Mouse (Mus musculus) CH12.LX (cell line): ENCODE measurements around the gene Hoxc10. TPM values are rescaled to one million over a fixed set of nuclear protein-coding genes. Genes with fewer than 3 reads are reported as not detected.

ENCODE experiments used
- DNase-seq: peaks from one replicate; pipeline ENCODE4 v3.0.0-alpha.2; 2013; ENCODE audit errors: extremely low read depth
- H3K27ac ChIP-seq: 2 replicates; pipeline ENCODE4 v1.5.1; 2012; ENCODE audit warnings: low read depth, mild to moderate bottlenecking, control low read depth, moderate library complexity; ENCODE audit not compliant: insufficient read depth
- H3K27me3 ChIP-seq: replicated peaks from 2 replicates; pipeline ENCODE3; 2012; ENCODE audit warnings: inconsistent platforms
- H3K36me3 ChIP-seq, 2 experiments: replicated peaks in 1 of 2; 2 replicates each; pipeline versions ENCODE3 to v1.6.1; 2012; ENCODE audit warnings: inconsistent platforms in 1 of 2, low read length in 1 of 2, mild to moderate bottlenecking in 1 of 2, mixed read lengths in 1 of 2, moderate library complexity in 1 of 2; ENCODE audit not compliant: control insufficient read depth in 1 of 2, insufficient read depth in 1 of 2
- H3K4me1 ChIP-seq, 2 experiments: 2 replicates each; pipeline ENCODE4 v1.6.1; 2012; ENCODE audit warnings: inconsistent platforms in 1 of 2, moderate library complexity in 1 of 2; ENCODE audit not compliant: insufficient read depth in 2 of 2, control insufficient read depth in 1 of 2
- H3K4me2 ChIP-seq: 2 replicates; pipeline ENCODE4 v1.6.1; 2012; ENCODE audit warnings: low read depth, mild to moderate bottlenecking, control low read depth; ENCODE audit not compliant: poor library complexity, insufficient read depth, severe bottlenecking
- H3K4me3 ChIP-seq, 3 experiments: fragments of 150-350 bp in 1 of 3; sonication (generic) in 1 of 3; replicated peaks in 1 of 3; 2 replicates each; pipeline versions ENCODE3 to v1.5.1; 2011 to 2012; ENCODE audit warnings: low read depth in 2 of 3, low read length in 2 of 3, mild to moderate bottlenecking in 2 of 3, moderate library complexity in 2 of 3, control low read depth in 1 of 3, improper control_type of control experiment in 1 of 3, inconsistent platforms in 1 of 3, mixed read lengths in 1 of 3; ENCODE audit not compliant: poor library complexity in 1 of 3
- H3K79me2 ChIP-seq: replicated peaks from 2 replicates; pipeline ENCODE4 v1.6.1; 2012; ENCODE audit warnings: mild to moderate bottlenecking, moderate library complexity; ENCODE audit not compliant: control insufficient read depth, poor library complexity, insufficient read depth, severe bottlenecking; ENCODE audit errors: extremely low read depth
- H3K9ac ChIP-seq: 2 replicates; pipeline ENCODE4 v1.6.1; 2012; ENCODE audit warnings: low read depth, mild to moderate bottlenecking, control low read depth, moderate library complexity; ENCODE audit not compliant: insufficient read depth
- H3K9me3 ChIP-seq: replicated peaks from 2 replicates; pipeline ENCODE3; 2012; ENCODE audit warnings: low read length, inconsistent platforms, mixed read lengths
- BHLHE40 ChIP-seq: IDR thresholded peaks from 2 replicates; pipeline ENCODE4 v1.6.1; 2011; ENCODE audit warnings: mild to moderate bottlenecking, low read depth, low read length, improper control_type of control experiment
- CHD2 ChIP-seq: IDR thresholded peaks from 2 replicates; pipeline ENCODE4 v1.6.1; 2011; ENCODE audit warnings: low read length, improper control_type of control experiment
- CTCF ChIP-seq, 2 experiments: IDR thresholded peaks in 1 of 2; conservative IDR thresholded peaks in 1 of 2; 2 replicates each; pipeline ENCODE4 v1.5.1; 2011 to 2012; ENCODE audit warnings: low read depth in 2 of 2, low read length in 2 of 2, improper control_type of control experiment in 1 of 2, inconsistent platforms in 1 of 2, mild to moderate bottlenecking in 1 of 2, moderate library complexity in 1 of 2
- ELF1 ChIP-seq: IDR thresholded peaks from 2 replicates; pipeline ENCODE4 v1.6.1; 2014; ENCODE audit warnings: low read depth, mild to moderate bottlenecking, inconsistent platforms, low read length, improper control_type of control experiment
- EP300 ChIP-seq: IDR thresholded peaks from 2 replicates; pipeline ENCODE4 v1.6.1; 2011; ENCODE audit warnings: low read length, improper control_type of control experiment
- ETS1 ChIP-seq: conservative IDR thresholded peaks from 2 replicates; pipeline ENCODE4 v1.6.1; 2012; ENCODE audit warnings: low read depth, mild to moderate bottlenecking, inconsistent platforms, low read length, improper control_type of control experiment, moderate library complexity
- GABPA ChIP-seq: IDR thresholded peaks from 2 replicates; pipeline ENCODE4 v1.6.1; 2012; ENCODE audit warnings: low read depth, low read length, improper control_type of control experiment, inconsistent platforms; ENCODE audit not compliant: insufficient replicate concordance
- JUN ChIP-seq: IDR thresholded peaks from 2 replicates; pipeline ENCODE4 v1.6.1; 2011; ENCODE audit warnings: low read depth, mild to moderate bottlenecking, low read length, improper control_type of control experiment, moderate library complexity; ENCODE audit not compliant: insufficient read depth
- MAFK ChIP-seq: IDR thresholded peaks from 2 replicates; pipeline ENCODE4 v1.6.1; 2011; ENCODE audit warnings: low read length, improper control_type of control experiment; ENCODE audit not compliant: insufficient replicate concordance
- MAX ChIP-seq: IDR thresholded peaks from 2 replicates; pipeline ENCODE4 v1.6.1; 2011; ENCODE audit warnings: low read length, improper control_type of control experiment
- MEF2A ChIP-seq: IDR thresholded peaks from 2 replicates; pipeline ENCODE4 v1.6.1; 2014; ENCODE audit warnings: low read depth, mild to moderate bottlenecking, inconsistent platforms, low read length, improper control_type of control experiment, borderline replicate concordance
- MXI1 ChIP-seq: IDR thresholded peaks from 2 replicates; pipeline ENCODE4 v1.6.1; 2011; ENCODE audit warnings: mild to moderate bottlenecking, low read depth, low read length, improper control_type of control experiment
- NELFE ChIP-seq: IDR thresholded peaks from 2 replicates; pipeline ENCODE4 v1.6.1; 2011; ENCODE audit warnings: low read depth, low read length, improper control_type of control experiment
- NRF1 ChIP-seq: IDR thresholded peaks from 2 replicates; pipeline ENCODE4 v1.6.1; 2014; ENCODE audit warnings: low read depth, mild to moderate bottlenecking, inconsistent platforms, low read length, improper control_type of control experiment, moderate library complexity
- POLR2A ChIP-seq: IDR thresholded peaks from 2 replicates; pipeline ENCODE4 v1.6.1; 2011; ENCODE audit warnings: low read depth, mild to moderate bottlenecking, improper control_type of control experiment, low read length
- POLR2AphosphoS2 ChIP-seq: IDR thresholded peaks from 2 replicates; pipeline ENCODE4 v1.6.1; 2011; ENCODE audit warnings: low read depth, low read length, improper control_type of control experiment
- RAD21 ChIP-seq: IDR thresholded peaks from 2 replicates; pipeline ENCODE4 v1.6.1; 2011; ENCODE audit warnings: low read depth, mild to moderate bottlenecking, low read length, improper control_type of control experiment, moderate library complexity
- RCOR1 ChIP-seq: conservative IDR thresholded peaks from 2 replicates; pipeline ENCODE4 v1.6.1; 2012; ENCODE audit warnings: low read depth, mild to moderate bottlenecking, inconsistent platforms, low read length, improper control_type of control experiment
- SMC3 ChIP-seq: IDR thresholded peaks from 2 replicates; pipeline ENCODE4 v1.6.1; 2011; ENCODE audit warnings: low read depth, low read length, improper control_type of control experiment
- TBP ChIP-seq: conservative IDR thresholded peaks from 2 replicates; pipeline ENCODE4 v1.6.1; 2011; ENCODE audit warnings: low read depth, low read length, improper control_type of control experiment
- TCF12 ChIP-seq: IDR thresholded peaks from 2 replicates; pipeline ENCODE4 v1.6.1; 2014; ENCODE audit warnings: low read depth, mild to moderate bottlenecking, inconsistent platforms, low read length, improper control_type of control experiment
- USF1 ChIP-seq: IDR thresholded peaks from 2 replicates; pipeline ENCODE4 v1.6.1; 2014; ENCODE audit warnings: low read depth, mild to moderate bottlenecking, inconsistent platforms, low read length, improper control_type of control experiment
- ZC3H11A ChIP-seq: IDR thresholded peaks from 2 replicates; pipeline ENCODE4 v1.6.1; 2012; ENCODE audit warnings: low read depth, mild to moderate bottlenecking, inconsistent platforms, low read length, improper control_type of control experiment
- ZKSCAN1 ChIP-seq: IDR thresholded peaks from 2 replicates; pipeline ENCODE4 v1.6.1; 2012; ENCODE audit warnings: low read depth, inconsistent platforms, low read length, improper control_type of control experiment, borderline replicate concordance
- dilution Hi-C: fragments of 300-500 bp; cut with MboI; formaldehyde crosslinking; loops from 2 replicates; pipeline ENCODE4 v1.14.3; 2020; ENCODE audit warnings: low sequenced_read_pairs; ENCODE audit not compliant: extremely low pct_unique_long_range_greater_than_20kb, extremely low pct_ligation_motif_present
- in situ Hi-C: fragments of 300-500 bp; cut with MboI; formaldehyde crosslinking; loops from 3 replicates; pipeline ENCODE4 v1.14.3; 2019; ENCODE audit warnings: low sequenced_read_pairs, low pct_ligation_motif_present, low pct_unique_long_range_greater_than_20kb, mixed read lengths
- polyA plus RNA-seq: library from polyadenylated mRNA; unstranded; fragments of >175 nt; gene quantifications from 2 replicates; pipeline ENCODE4 v1.2.1, GENCODE M21; 2012; ENCODE audit warnings: low read depth; ENCODE audit not compliant: insufficient read length
- total RNA-seq, 2 experiments: library from RNA; depleted of rRNA; stranded (reverse); fragments of 300-350 nt in 1 of 2; fragments of >200 nt in 1 of 2; gene quantifications; 2 replicates each; pipeline ENCODE4 v1.2.3; 2012 to 2014

The Hoxc10 gene
- total and polyA plus RNA-seq, 3 experiments, result 0.11 TPM; not detected in 2

GRCm38 (mm10) chr15:102991782-102992181, 25.2 kb downstream of the Hoxc10 start:
- Histone ChIP-seq H3K27ac (no peak overlapping the region), H3K4me1 (0 out of 4 replicates have a peak, but pooled peaks cover 0 to 2% of the 10 kb centered on the region in 2 experiments), H3K4me3 (no peak overlapping the region), H3K27me3 (peaks cover 35% of the 10 kb centered on the region), H3K79me2 (no peaks in the 10 kb centered on the region), H3K36me3 (no peaks in the 10 kb centered on the region), H3K4me2 (no peak overlapping the region), H3K9me3 (no peaks in the 10 kb centered on the region), H3K9ac (no peak overlapping the region)
- DNase-seq, result no peak
- TF ChIP-seq USF1, result no peak
- no peak for TF ChIP-seq POLR2AphosphoS2
- no peak for TF ChIP-seq POLR2A
- no peak for TF ChIP-seq NELFE
- no peak for TF ChIP-seq JUN
- no peak for TF ChIP-seq GABPA
- no peak for TF ChIP-seq MAFK
- TF ChIP-seq CTCF (conservative IDR thresholded peaks at IDR 0.05 in 1 of 2, IDR thresholded peaks at IDR 0.05 in 1 of 2; ENCODE audit: low read depth in 2 of 2, low read length in 2 of 2), result no peak
- in situ Hi-C loops, result no loop called here
- dilution Hi-C loops, result loop anchor here (10.0 kb wide), 1 partner anchor 183 kb away; no protein-coding TSS in a partner anchor

- no peak overlapping the region for H3K4me2 ChIP-seq
- no peaks in the 10 kb centered on the region for H3K79me2 ChIP-seq
- H3K9me3 ChIP-seq, result no peaks in the 10 kb centered on the region
- dilution Hi-C loops, result loop anchor here (10.0 kb wide), 1 partner anchor 183 kb away; no protein-coding TSS in a partner anchor
- H3K9ac ChIP-seq, result no peak overlapping the region
- TF ChIP-seq MXI1 (no peak), MEF2A (no peak), ZC3H11A (no peak), USF1 (no peak), TCF12 (no peak), POLR2AphosphoS2 (no peak), NRF1 (no peak), TBP (no peak), GABPA (no peak), ETS1 (no peak), MAX (no peak), CTCF (conservative IDR thresholded peaks at IDR 0.05 in 1 of 2, IDR thresholded peaks at IDR 0.05 in 1 of 2; ENCODE audit: low read depth in 2 of 2, low read length in 2 of 2) (no peak), ELF1 (no peak), RAD21 (no peak), SMC3 (no peak), ZKSCAN1 (no peak), EP300 (no peak), RCOR1 (no peak), CHD2 (no peak), BHLHE40 (no peak)
- TF ChIP-seq, all 38 proteins: peak for 0
- Histone ChIP-seq H3K36me3 (no peaks in the 10 kb centered on the region), H3K4me3 (no peak overlapping the region), H3K27ac (no peak overlapping the region), H3K27me3 (peaks cover 32% of the 10 kb centered on the region), H3K4me1 (peaks cover 0 to 3% of the 10 kb centered on the region in 2 experiments; a peak in 1 of 4 replicates)
- DNase-seq, result no peak
- in situ Hi-C loops, result no loop called here
Measured at GRCm38 (mm10) chr15:102992206-102992605, 25.6 kb downstream of the Hoxc10 start.
